Mouse (Mus musculus) stomach, embryonic 16.5 days (tissue): Measurements from ENCODE around the gene Ghrhr. TPM values are rescaled to one million over a fixed set of nuclear protein-coding genes. Genes with fewer than 3 reads are reported as not detected.

Experiments used
- ATAC-seq: fragments of 200-750 bp; cut with Nextera tagmentation; 2 replicates; pipeline ENCODE4 v1.8.0; 2017; ENCODE audit warnings: moderate number of reproducible peaks, moderate TSS enrichment; ENCODE audit not compliant: insufficient read depth, low FRiP score
- H3K27ac ChIP-seq: fragments of 300-500 bp; sonication (generic); 2 replicates; pipeline ENCODE4 v1.5.1; 2014; ENCODE audit warnings: low read length
- H3K27me3 ChIP-seq: fragments of 300-500 bp; sonication (generic); 2 replicates; pipeline ENCODE4 v1.6.1; 2014; ENCODE audit warnings: low read length, control low read depth, mixed read lengths; ENCODE audit not compliant: control insufficient read depth, insufficient read depth
- H3K36me3 ChIP-seq: fragments of 300-500 bp; sonication (generic); 2 replicates; pipeline ENCODE4 v1.6.1; 2014; ENCODE audit warnings: low read length; ENCODE audit not compliant: control insufficient read depth, insufficient read depth
- H3K4me1 ChIP-seq: fragments of 300-500 bp; sonication (generic); 2 replicates; pipeline ENCODE4 v1.6.1; 2014; ENCODE audit warnings: low read length, control low read depth, mixed read lengths; ENCODE audit not compliant: control insufficient read depth, insufficient read depth
- H3K4me2 ChIP-seq: fragments of 300-500 bp; sonication (generic); 2 replicates; pipeline ENCODE4 v1.6.1; 2014; ENCODE audit warnings: low read depth, low read length, mixed read lengths
- H3K4me3 ChIP-seq: fragments of 300-500 bp; sonication (generic); replicated peaks from 2 replicates; pipeline ENCODE4 v1.5.1; 2014; ENCODE audit warnings: mild to moderate bottlenecking, low read length
- H3K9ac ChIP-seq: fragments of 300-500 bp; sonication (generic); 2 replicates; pipeline ENCODE4 v1.6.1; 2014; ENCODE audit warnings: low read length
- H3K9me3 ChIP-seq: fragments of 300-500 bp; sonication (generic); replicated peaks from 2 replicates; pipeline ENCODE4 v1.6.1; 2016; ENCODE audit warnings: low read length, control low read depth; ENCODE audit not compliant: control insufficient read depth
- WGBS: fragments of 180-500 bp; shearing (Covaris S2); extraction: QIAGEN DNeasy Blood & Tissue Kit; methylation state at CpG from one replicate; pipeline ENCODE4 v1.1.7; 2014; 5-methylcytosine and 5-hydroxymethylcytosine counted together
- polyA plus RNA-seq: library from polyadenylated mRNA; unstranded; fragments of >200 nt; fragmentation: Nextera tagmentation; extraction: Ambion mirVana; gene quantifications from 2 replicates; pipeline ENCODE4 v1.2.1, GENCODE M21; 2015

Gene Ghrhr
- polyA plus RNA-seq, 1 experiment from 2014 or later: 0.17 TPM

- no peak overlapping the region for H3K4me3 ChIP-seq
These were observed 38.0 kb upstream of the Ghrhr start for GRCm38 (mm10) chr6:55338077-55338476.

GRCm38 (mm10) chr6:55338934-55339825 is 36.9 kb upstream of the Ghrhr start:
- no peak for ATAC-seq
- H3K4me2 ChIP-seq: peak overlapping the region; percentile 0; the same call in 1 of the 2 replicates

More at GRCm38 (mm10) chr6:55338077-55338476, 38.0 kb upstream of the Ghrhr start:
- 50% methylated on average over 6 of the region's 6 CpGs for WGBS
- Histone ChIP-seq H3K4me2 (0 out of 2 replicates have a peak overlapping the region, but pooled peaks have one; percentile 16), H3K4me1 (peaks cover 41% of the 10 kb centered on the region), H3K36me3 (no peaks in the 10 kb centered on the region), H3K27ac (no peak overlapping the region), H3K9me3 (no peaks in the 10 kb centered on the region), H3K9ac (no peak overlapping the region), H3K27me3 (no peaks in the 10 kb centered on the region)
- ATAC-seq: no peak

GRCm38 (mm10) chr6:55341688-55342087 is 34.4 kb upstream of the Ghrhr start:
- Histone ChIP-seq H3K9me3 (no peaks in the 10 kb centered on the region), H3K4me1 (peaks cover 30% of the 10 kb centered on the region), H3K9ac (no peak overlapping the region), H3K4me2 (no peak overlapping the region), H3K4me3 (no peak overlapping the region), H3K27ac (peak overlapping the region; percentile 80), H3K27me3 (no peaks in the 10 kb centered on the region), H3K36me3 (no peaks in the 10 kb centered on the region)
- WGBS: 25% methylated on average over 5 of the region's 5 CpGs
- peak; percentile 87 for ATAC-seq

More at GRCm38 (mm10) chr6:55338934-55339825, 36.9 kb upstream of the Ghrhr start:
- Histone ChIP-seq H3K27me3 (no peaks in the 10 kb centered on the region), H3K9me3 (no peaks in the 10 kb centered on the region), H3K9ac (no peak overlapping the region), H3K4me1 (peaks cover 41% of the 10 kb centered on the region), H3K4me3 (no peak overlapping the region), H3K27ac (no peak overlapping the region), H3K36me3 (no peaks in the 10 kb centered on the region)
- WGBS: 63% methylated on average over 9 of the region's 9 CpGs

GRCm38 (mm10) chr6:55342328-55342727 is 33.8 kb upstream of the Ghrhr start:
- peak; percentile 38; the same call in 1 of the 2 replicates for ATAC-seq
- 45% methylated on average over 9 of the region's 9 CpGs for WGBS
- no peak overlapping the region for H3K4me2 ChIP-seq
- H3K4me1 ChIP-seq: peaks cover 30% of the 10 kb centered on the region
- H3K27me3 ChIP-seq: no peaks in the 10 kb centered on the region
- H3K27ac ChIP-seq: peak overlapping the region; percentile 73
- H3K36me3 ChIP-seq: no peaks in the 10 kb centered on the region
- no peak overlapping the region for H3K4me3 ChIP-seq
- peak overlapping the region; percentile 1; the same call in 1 of the 2 replicates for H3K9ac ChIP-seq
- no peaks in the 10 kb centered on the region for H3K9me3 ChIP-seq

GRCm38 (mm10) chr6:55343446-55343845 is 32.6 kb upstream of the Ghrhr start:
- H3K27me3 ChIP-seq: no peaks in the 10 kb centered on the region
- no peaks in the 10 kb centered on the region for H3K36me3 ChIP-seq
- H3K4me2 ChIP-seq: no peak overlapping the region
- 84% methylated on average over 10 of the region's 10 CpGs for WGBS
- no peaks in the 10 kb centered on the region for H3K9me3 ChIP-seq
- no peak overlapping the region for H3K4me3 ChIP-seq
- H3K9ac ChIP-seq: no peak overlapping the region
- H3K4me1 ChIP-seq: peaks cover 25% of the 10 kb centered on the region
- ATAC-seq: no peak
- H3K27ac ChIP-seq: no peak overlapping the region

GRCm38 (mm10) chr6:55344291-55345016 is 31.6 kb upstream of the Ghrhr start:
- H3K4me1 ChIP-seq: peaks cover 19% of the 10 kb centered on the region
- H3K36me3 ChIP-seq: no peaks in the 10 kb centered on the region
- no peaks in the 10 kb centered on the region for H3K27me3 ChIP-seq
- H3K9me3 ChIP-seq: no peaks in the 10 kb centered on the region
- H3K27ac ChIP-seq: no peak overlapping the region
- no peak overlapping the region for H3K4me2 ChIP-seq
- no peak for ATAC-seq
- no peak overlapping the region for H3K9ac ChIP-seq
- no peak overlapping the region for H3K4me3 ChIP-seq
- WGBS: 82% methylated on average over 9 of the region's 9 CpGs

GRCm38 (mm10) chr6:55345264-55345663 is 30.8 kb upstream of the Ghrhr start:
- Histone ChIP-seq H3K9me3 (peaks cover 4% of the 10 kb centered on the region; the same call in 1 of the 2 replicates), H3K27ac (no peak overlapping the region), H3K4me2 (no peak overlapping the region), H3K27me3 (no peaks in the 10 kb centered on the region), H3K36me3 (no peaks in the 10 kb centered on the region), H3K4me3 (no peak overlapping the region), H3K9ac (no peak overlapping the region), H3K4me1 (peaks cover 17% of the 10 kb centered on the region)
- no peak for ATAC-seq
- 90% methylated on average over 10 of the region's 10 CpGs for WGBS

GRCm38 (mm10) chr6:55346491-55346890 is 29.6 kb upstream of the Ghrhr start:
- Histone ChIP-seq H3K4me2 (no peak overlapping the region), H3K4me1 (peaks cover 10% of the 10 kb centered on the region), H3K9ac (no peak overlapping the region), H3K27ac (no peak overlapping the region), H3K4me3 (no peak overlapping the region), H3K36me3 (no peaks in the 10 kb centered on the region), H3K9me3 (peaks cover 4% of the 10 kb centered on the region; the same call in 1 of the 2 replicates), H3K27me3 (no peaks in the 10 kb centered on the region)
- 70% methylated on average over 7 of the region's 7 CpGs for WGBS
- no peak for ATAC-seq
